Mouse (Mus musculus) liver, postnatal 0 days (tissue): ENCODE results near the gene Slc5a2. TPM values are rescaled to one million over a fixed set of nuclear protein-coding genes. Genes with fewer than 3 reads are reported as not detected.

ENCODE experiments used
- ATAC-seq: fragments of 200-750 bp; cut with Nextera tagmentation; 2 replicates; pipeline ENCODE4 v1.8.0; 2017; ENCODE audit warnings: mild to moderate bottlenecking, moderate library complexity
- DNase-seq: peaks from one replicate; pipeline ENCODE4 v3.0.0-alpha.2; 2016
- H3K27ac ChIP-seq: fragments of 300-500 bp; sonication (generic); 2 replicates; pipeline ENCODE4 v1.5.1; 2014; ENCODE audit warnings: antibody characterized with exemption, moderate library complexity, mild to moderate bottlenecking, low read depth
- H3K27me3 ChIP-seq: fragments of 300-500 bp; sonication (generic); 2 replicates; pipeline ENCODE4 v1.6.1; 2014; ENCODE audit warnings: low read length, control low read depth, mixed read lengths; ENCODE audit not compliant: insufficient read depth
- H3K36me3 ChIP-seq: fragments of 300-500 bp; sonication (generic); replicated peaks from 2 replicates; pipeline ENCODE4 v1.6.1; 2014; ENCODE audit warnings: mild to moderate bottlenecking, control low read depth, low read length, moderate library complexity, mixed read lengths; ENCODE audit not compliant: insufficient read depth
- H3K4me1 ChIP-seq: fragments of 300-500 bp; sonication (generic); 2 replicates; pipeline ENCODE4 v1.6.1; 2014; ENCODE audit warnings: antibody characterized with exemption, mild to moderate bottlenecking, control low read depth; ENCODE audit not compliant: insufficient read depth
- H3K4me2 ChIP-seq: fragments of 300-500 bp; sonication (generic); 2 replicates; pipeline ENCODE4 v1.6.1; 2014; ENCODE audit warnings: low read depth, mild to moderate bottlenecking, low read length, moderate library complexity, mixed read lengths
- H3K4me3 ChIP-seq: fragments of 300-500 bp; sonication (generic); 2 replicates; pipeline ENCODE4 v1.5.1; 2014; ENCODE audit warnings: low read depth, low read length
- H3K9ac ChIP-seq: fragments of 300-500 bp; sonication (generic); replicated peaks from 2 replicates; pipeline ENCODE4 v1.6.1; 2014; ENCODE audit warnings: mild to moderate bottlenecking, moderate library complexity
- H3K9me3 ChIP-seq: fragments of 300-500 bp; sonication (generic); 2 replicates; pipeline ENCODE4 v1.6.1; 2016; ENCODE audit warnings: mild to moderate bottlenecking, control low read depth, low read length, mixed read lengths
- CTCF ChIP-seq: sonication (generic); IDR thresholded peaks from 2 replicates; pipeline ENCODE4 v1.5.1; 2016; ENCODE audit warnings: antibody characterized with exemption, low read depth
- EP300 ChIP-seq: IDR thresholded peaks from 2 replicates; pipeline ENCODE4 v1.6.1; 2016; ENCODE audit warnings: antibody characterized with exemption, low read depth, mild to moderate bottlenecking
- WGBS: fragments of 180-500 bp; shearing (Covaris S2); extraction: QIAGEN DNeasy Blood & Tissue Kit; methylation state at CpG from one replicate; pipeline ENCODE4 v1.1.7; 2014; ENCODE audit not compliant: insufficient replicate concordance; 5-methylcytosine and 5-hydroxymethylcytosine counted together
- polyA plus RNA-seq: library from polyadenylated mRNA; unstranded; fragments of >200 nt; fragmentation: Nextera tagmentation; extraction: Ambion mirVana; gene quantifications from 2 replicates; pipeline ENCODE4 v1.2.1, GENCODE M21; 2015

The Slc5a2 gene
- polyA plus RNA-seq, 1 experiment from 2014 or later, result 1.8 TPM

DNA sequence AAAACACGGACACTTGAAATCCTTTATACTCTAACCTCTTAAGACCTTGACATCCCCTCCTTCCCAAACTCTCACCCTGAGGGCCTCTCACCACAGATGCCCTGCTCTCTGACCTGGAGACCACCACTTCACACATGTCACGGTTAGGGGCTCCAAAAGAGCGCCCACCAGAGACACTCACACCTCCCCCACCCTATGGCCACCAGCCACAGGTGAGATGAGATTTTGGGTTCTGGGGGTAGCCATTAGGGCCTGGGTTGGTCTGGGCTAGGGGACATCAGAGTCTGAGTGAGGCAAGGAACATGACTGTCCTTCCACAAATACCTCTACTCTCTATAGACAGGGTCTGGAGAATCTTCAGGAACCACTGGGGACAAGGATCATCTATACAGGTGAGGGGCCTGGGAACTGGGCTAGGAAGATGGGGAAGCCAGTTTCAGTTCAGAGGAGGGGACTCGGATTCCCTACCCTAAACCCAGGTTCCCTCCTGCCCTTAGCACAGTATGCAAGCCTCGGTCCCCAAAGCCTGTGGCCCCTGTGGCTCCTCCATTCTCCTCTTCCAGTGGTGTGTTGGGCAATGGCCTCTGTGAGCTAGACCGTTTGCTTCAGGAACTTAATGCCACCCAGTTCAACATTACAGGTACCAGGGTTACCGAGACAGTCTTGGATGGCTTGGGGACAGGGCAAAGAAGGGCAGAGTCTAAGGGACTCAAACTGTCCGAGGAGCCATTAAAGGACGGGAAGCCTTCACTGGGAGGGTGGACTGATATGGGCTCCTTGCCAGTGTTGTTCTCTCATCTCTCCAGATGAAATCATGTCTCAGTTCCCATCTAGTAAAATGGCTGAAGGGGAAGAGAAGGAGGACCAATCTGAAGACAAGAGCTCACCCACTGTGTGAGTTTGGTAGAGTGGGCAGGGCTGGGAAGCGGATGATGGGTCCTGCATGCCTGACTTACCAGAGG is 17.1 kb upstream of the Slc5a2 start:
- TF ChIP-seq CTCF, result no peak
- TF ChIP-seq EP300, result no peak
- Histone ChIP-seq H3K9me3 (no peaks in the 10 kb centered on the region), H3K4me3 (no peak overlapping the region), H3K27ac (no peak overlapping the region), H3K4me2 (peak overlapping the region; percentile 70), H3K36me3 (peaks cover 10% of the 10 kb centered on the region), H3K4me1 (peaks cover 10% of the 10 kb centered on the region), H3K27me3 (peaks cover 14% of the 10 kb centered on the region), H3K9ac (no peak overlapping the region)
- 76% methylated on average over 10 of the region's 10 CpGs for WGBS
- DNase-seq, result no peak
- ATAC-seq, result no peak

DNA sequence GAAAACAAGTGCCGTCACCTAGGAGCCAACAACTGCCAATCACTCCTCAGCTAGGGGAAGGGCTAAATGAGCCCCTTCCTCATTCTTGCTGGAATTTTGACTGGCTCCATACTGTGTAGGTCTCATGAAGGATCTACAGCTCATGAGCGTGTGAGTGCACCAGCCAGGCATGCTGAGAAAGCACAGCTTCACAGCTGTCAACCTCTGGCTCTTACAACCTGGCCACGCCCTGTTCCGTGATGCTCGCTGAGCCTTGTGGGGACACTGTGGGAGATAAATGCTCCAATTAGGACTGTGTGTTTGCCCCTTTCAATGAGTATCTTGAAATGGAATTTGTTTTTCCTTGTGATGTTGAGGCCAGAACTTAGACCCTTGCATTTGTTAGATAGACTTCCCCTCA is 15.5 kb upstream of the Slc5a2 start:
- ATAC-seq (no peak), DNase-seq (no peak)
- Histone ChIP-seq H3K36me3 (no peaks in the 10 kb centered on the region; the same call in 1 of the 2 replicates), H3K9ac (no peak overlapping the region), H3K4me3 (no peak overlapping the region), H3K4me1 (peaks cover 10% of the 10 kb centered on the region), H3K9me3 (no peaks in the 10 kb centered on the region), H3K27me3 (peaks cover 14% of the 10 kb centered on the region), H3K27ac (no peak overlapping the region), H3K4me2 (no peak overlapping the region)
- 66% methylated on average over 5 of the region's 5 CpGs for WGBS
- no peak for TF ChIP-seq EP300
- TF ChIP-seq CTCF, result no peak

DNA sequence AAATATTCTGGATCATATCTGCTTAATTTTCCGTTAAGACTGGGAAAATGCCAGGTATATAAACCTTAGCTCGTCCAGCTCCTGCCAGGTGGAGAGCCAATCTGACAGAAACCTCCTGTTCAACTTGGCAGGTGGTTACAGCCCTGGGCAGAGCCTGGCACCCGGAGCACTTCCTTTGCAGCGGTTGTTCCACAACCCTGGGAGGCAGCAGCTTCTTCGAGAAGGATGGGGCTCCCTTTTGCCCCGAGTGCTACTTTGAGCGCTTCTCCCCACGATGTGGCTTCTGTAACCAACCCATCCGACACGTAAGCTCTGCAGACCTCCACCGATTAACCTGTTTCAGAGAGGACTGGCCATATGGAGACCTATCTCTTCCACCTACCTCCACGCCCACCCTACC is 13.5 kb upstream of the Slc5a2 start:
- H3K27ac ChIP-seq, result no peak overlapping the region
- TF ChIP-seq CTCF (no peak), EP300 (no peak)
- WGBS, result 45% methylated on average over 12 of the region's 12 CpGs

GRCm38 (mm10) chr7:128252609-128253008 is 12.8 kb upstream of the Slc5a2 start:
- peaks cover 3% of the 10 kb centered on the region; the same call in 1 of the 2 replicates for H3K4me1 ChIP-seq
- DNase-seq (peak; percentile 26), ATAC-seq (no peak)
- peak overlapping the region; percentile 40; the same call in 1 of the 2 replicates for H3K4me2 ChIP-seq
- H3K9me3 ChIP-seq, result no peaks in the 10 kb centered on the region
- no peak overlapping the region for H3K27ac ChIP-seq
- H3K4me3 ChIP-seq, result no peak overlapping the region
- WGBS, result 23% methylated on average over 24 of the region's 24 CpGs
- H3K9ac ChIP-seq, result no peak overlapping the region
- H3K27me3 ChIP-seq, result peaks cover 9% of the 10 kb centered on the region
- H3K36me3 ChIP-seq, result no peaks in the 10 kb centered on the region
- TF ChIP-seq CTCF, result no peak
- TF ChIP-seq EP300, result no peak

More for the DNA sequence above, 13.5 kb upstream of the Slc5a2 start:
- H3K27me3 ChIP-seq, result peaks cover 11% of the 10 kb centered on the region
- peaks cover 6% of the 10 kb centered on the region for H3K4me1 ChIP-seq
- H3K4me2 ChIP-seq, result no peak overlapping the region
- no peak overlapping the region for H3K9ac ChIP-seq
- H3K4me3 ChIP-seq, result no peak overlapping the region
- H3K9me3 ChIP-seq, result no peaks in the 10 kb centered on the region
- no peaks in the 10 kb centered on the region for H3K36me3 ChIP-seq
- ATAC-seq (no peak), DNase-seq (no peak)

DNA sequence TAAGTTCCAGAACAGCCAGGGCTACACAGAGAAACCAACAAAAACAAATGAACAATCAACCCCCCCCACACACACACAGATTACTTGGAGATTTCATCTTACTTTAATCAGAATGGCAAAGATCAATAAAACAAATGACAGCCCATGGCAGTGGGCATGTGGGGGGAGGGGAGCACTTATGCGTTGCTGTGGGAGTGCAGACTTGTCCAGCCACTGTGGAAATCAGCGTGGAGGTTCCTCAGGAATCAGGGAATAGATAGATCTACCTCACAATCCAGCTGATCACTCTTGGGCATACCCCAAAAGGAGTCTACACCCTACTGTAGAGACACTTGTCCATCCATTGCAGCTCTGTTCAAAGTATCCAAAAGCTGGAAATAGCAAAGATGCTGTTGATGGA is 10.5 kb upstream of the Slc5a2 start:
- DNase-seq, result no peak
- Histone ChIP-seq H3K27ac (no peak overlapping the region), H3K9ac (no peak overlapping the region), H3K36me3 (no peaks in the 10 kb centered on the region), H3K27me3 (peaks cover 9% of the 10 kb centered on the region), H3K4me2 (no peak overlapping the region), H3K4me3 (no peak overlapping the region), H3K4me1 (0 out of 2 replicates have a peak, but pooled peaks cover 3% of the 10 kb centered on the region), H3K9me3 (no peaks in the 10 kb centered on the region)
- ATAC-seq, result no peak
- TF ChIP-seq EP300, result no peak
- TF ChIP-seq CTCF, result no peak
- 48% methylated on average over 2 of the region's 2 CpGs for WGBS

DNA sequence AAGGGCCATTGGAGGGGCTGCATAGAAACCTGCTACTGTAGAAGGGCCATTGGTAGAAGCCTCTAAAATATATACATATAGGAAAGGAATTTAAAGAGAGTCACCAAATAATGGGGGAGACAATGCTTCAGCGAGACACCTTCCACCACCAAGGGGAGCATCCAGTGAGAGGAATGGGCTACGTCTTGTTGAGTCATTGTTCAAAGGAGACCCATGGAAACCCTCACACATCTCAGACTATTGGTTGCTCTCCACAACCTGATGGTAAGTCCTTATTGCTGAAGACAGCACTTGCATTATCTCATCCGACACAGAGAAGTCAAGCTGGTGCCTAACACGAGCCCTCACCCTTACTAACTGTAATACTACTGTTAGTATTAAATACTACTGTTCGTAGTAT is 9.7 kb upstream of the Slc5a2 start:
- Histone ChIP-seq H3K27me3 (peaks cover 9% of the 10 kb centered on the region), H3K4me3 (no peak overlapping the region), H3K9me3 (no peaks in the 10 kb centered on the region), H3K4me1 (0 out of 2 replicates have a peak, but pooled peaks cover 3% of the 10 kb centered on the region), H3K36me3 (no peaks in the 10 kb centered on the region), H3K9ac (no peak overlapping the region), H3K27ac (no peak overlapping the region), H3K4me2 (no peak overlapping the region)
- WGBS, result 83% methylated on average over 5 of the region's 5 CpGs
- DNase-seq (no peak), ATAC-seq (no peak)
- TF ChIP-seq EP300 (no peak), CTCF (no peak)
